Mouse (Mus musculus): ENCODE measurements around the gene Snd1.

DNA sequence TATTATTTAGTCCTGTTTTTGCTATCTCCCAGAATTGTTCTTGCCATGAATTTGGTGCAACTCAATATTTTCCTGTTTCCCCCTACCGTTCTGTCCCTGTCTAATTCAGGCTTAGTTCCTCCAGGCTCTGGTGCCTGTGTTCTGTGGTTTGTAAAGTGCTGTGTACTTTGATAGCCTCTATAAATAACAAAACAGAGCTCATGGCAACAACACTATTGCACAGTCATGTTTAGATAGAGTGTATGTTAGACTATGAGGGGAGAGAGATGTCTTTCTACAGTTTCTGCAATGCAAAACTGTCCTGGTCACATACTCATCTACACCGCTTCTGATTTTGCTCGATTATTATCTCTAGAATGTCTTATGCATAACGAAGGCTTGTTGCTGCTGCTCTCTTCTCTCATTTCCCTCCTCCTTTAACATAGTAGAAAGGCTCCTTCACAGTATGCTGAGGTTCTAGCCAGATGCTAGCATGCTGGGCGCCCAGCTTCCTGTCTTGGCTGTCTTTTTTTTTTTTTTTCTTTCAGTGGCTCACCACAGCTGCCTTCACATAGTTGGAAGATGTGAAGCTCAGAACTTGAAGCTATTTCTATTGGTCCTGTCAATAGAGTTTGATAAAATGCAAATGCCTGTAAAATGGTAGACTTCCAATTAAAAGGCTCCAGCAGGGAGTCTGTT, 113.7 kb downstream of the Snd1 start:
- no peak for TF ChIP-seq CTCF (IDR thresholded peaks at IDR 0.05; ENCODE audit: low read depth, low read length)
- no peak for TF ChIP-seq POLR2A (IDR thresholded peaks at IDR 0.05; ENCODE audit: borderline replicate concordance, low read depth, low read length)
